Mouse (Mus musculus): Measurements from ENCODE around the gene Reep6. TPM values are rescaled to one million over a fixed set of nuclear protein-coding genes. Genes with fewer than 3 reads are reported as not detected.
A peak's percentile ranks its signal among the peaks of the same experiment; 100 is the strongest.
"Not testable (repeated sequence)": the region's sequence is repeated elsewhere in the genome, so short reads cannot be mapped to it uniquely, and the experiment has no call there.

Reep6 gene
- polyA plus RNA-seq, 1 experiment from 2014 or later: 3.4 TPM

GRCm38 (mm10) chr10:80339941-80340750 lies 10.4 kb downstream of the Reep6 start:
- no peak overlapping the region for H3K4me3 ChIP-seq

GRCm38 (mm10) chr10:80341026-80341425 lies 11.3 kb downstream of the Reep6 start:
- peaks cover 37% of the 10 kb centered on the region for H3K4me1 ChIP-seq
- 12% methylated on average over 21 of the region's 21 CpGs for WGBS
- H3K27me3 ChIP-seq (replicated peaks): peaks cover 65% of the 10 kb centered on the region
- H3K9me3 ChIP-seq: no peaks in the 10 kb centered on the region
- H3K27ac ChIP-seq: no peak overlapping the region
- H3K4me3 ChIP-seq: no peak overlapping the region
- no peak overlapping the region for H3K4me2 ChIP-seq (replicated peaks)
- no peak for ATAC-seq (ENCODE audit: low FRiP score, low read depth)
- H3K36me3 ChIP-seq: no peaks in the 10 kb centered on the region
- no peak overlapping the region for H3K9ac ChIP-seq

More at GRCm38 (mm10) chr10:80339941-80340750, 10.4 kb downstream of the Reep6 start:
- no peak for ATAC-seq (ENCODE audit: low FRiP score, low read depth)
- no peaks in the 10 kb centered on the region for H3K9me3 ChIP-seq
- H3K36me3 ChIP-seq: no peaks in the 10 kb centered on the region
- H3K27me3 ChIP-seq (replicated peaks): peaks cover 61% of the 10 kb centered on the region
- no peak overlapping the region for H3K27ac ChIP-seq
- peaks cover 35% of the 10 kb centered on the region for H3K4me1 ChIP-seq
- H3K4me2 ChIP-seq (replicated peaks): peak overlapping the region; percentile 36
- no peak overlapping the region for H3K9ac ChIP-seq
- WGBS: 23% methylated on average over 19 of the region's 19 CpGs

GRCm38 (mm10) chr10:80341491-80342304 lies 11.9 kb downstream of the Reep6 start:
- 2% methylated on average over 47 of the region's 47 CpGs for WGBS
- Histone ChIP-seq H3K4me2 (replicated peaks) (peak overlapping the region; percentile 61), H3K27ac (no peak overlapping the region), H3K9me3 (no peaks in the 10 kb centered on the region), H3K36me3 (no peaks in the 10 kb centered on the region), H3K27me3 (replicated peaks) (peaks cover 70% of the 10 kb centered on the region), H3K9ac (no peak overlapping the region), H3K4me1 (peaks cover 37% of the 10 kb centered on the region), H3K4me3 (0 out of 2 replicates have a peak overlapping the region, but pooled peaks have one; percentile 30)
- ATAC-seq (ENCODE audit: low FRiP score, low read depth): no peak

GRCm38 (mm10) chr10:80342305-80342748 lies 12.6 kb downstream of the Reep6 start:
- Histone ChIP-seq H3K9ac (no peak overlapping the region), H3K4me1 (peaks cover 37% of the 10 kb centered on the region), H3K4me2 (replicated peaks) (peak overlapping the region; percentile 61), H3K9me3 (no peaks in the 10 kb centered on the region), H3K4me3 (peak overlapping the region; percentile 30), H3K36me3 (no peaks in the 10 kb centered on the region), H3K27ac (no peak overlapping the region), H3K27me3 (replicated peaks) (peaks cover 74% of the 10 kb centered on the region)
- ATAC-seq (ENCODE audit: low FRiP score, low read depth): peak; percentile 10; the same call in 1 of the 2 replicates
- 2% methylated on average over 26 of the region's 26 CpGs for WGBS

GRCm38 (mm10) chr10:80342749-80343424 lies 13.1 kb downstream of the Reep6 start:
- H3K36me3 ChIP-seq: no peaks in the 10 kb centered on the region
- peak overlapping the region; percentile 30 for H3K4me3 ChIP-seq
- under 1% methylated on average over 32 of the region's 33 CpGs for WGBS
- peak overlapping the region; percentile 61 for H3K4me2 ChIP-seq (replicated peaks)
- H3K27ac ChIP-seq: no peak overlapping the region
- H3K4me1 ChIP-seq: peaks cover 39% of the 10 kb centered on the region
- no peak overlapping the region for H3K9ac ChIP-seq
- H3K9me3 ChIP-seq: no peaks in the 10 kb centered on the region
- peak; percentile 64 for ATAC-seq (ENCODE audit: low FRiP score, low read depth)
- H3K27me3 ChIP-seq (replicated peaks): peaks cover 80% of the 10 kb centered on the region

GRCm38 (mm10) chr10:80343425-80343895 lies 13.7 kb downstream of the Reep6 start:
- H3K9ac ChIP-seq: no peak overlapping the region
- WGBS: 26% methylated on average over 13 of the region's 13 CpGs
- ATAC-seq (ENCODE audit: low FRiP score, low read depth): peak; percentile 8; the same call in 1 of the 2 replicates

GRCm38 (mm10) chr10:80344131-80344661 lies 14.4 kb downstream of the Reep6 start:
- no peak for ATAC-seq (ENCODE audit: low FRiP score, low read depth)
- H3K27ac ChIP-seq: no peak overlapping the region
- no peak overlapping the region for H3K4me3 ChIP-seq
- H3K4me1 ChIP-seq: peaks cover 52% of the 10 kb centered on the region
- H3K9ac ChIP-seq: no peak overlapping the region
- H3K36me3 ChIP-seq: no peaks in the 10 kb centered on the region
- H3K4me2 ChIP-seq (replicated peaks): no peak overlapping the region
- H3K27me3 ChIP-seq (replicated peaks): peaks cover 93% of the 10 kb centered on the region
- no peaks in the 10 kb centered on the region for H3K9me3 ChIP-seq
- 35% methylated on average over 9 of the region's 9 CpGs for WGBS

More at GRCm38 (mm10) chr10:80343425-80343895, 13.7 kb downstream of the Reep6 start:
- Histone ChIP-seq H3K27me3 (replicated peaks) (peaks cover 85% of the 10 kb centered on the region), H3K36me3 (no peaks in the 10 kb centered on the region), H3K9me3 (no peaks in the 10 kb centered on the region), H3K4me1 (peaks cover 44% of the 10 kb centered on the region), H3K27ac (no peak overlapping the region), H3K4me3 (peak overlapping the region; percentile 30; the same call in 1 of the 2 replicates), H3K4me2 (replicated peaks) (peak overlapping the region; percentile 61)

- 3% methylated on average over 16 of the region's 16 CpGs for WGBS
- peaks cover 48% of the 10 kb centered on the region for H3K4me1 ChIP-seq
- 0 out of 2 replicates have a peak overlapping the region, but pooled peaks have one; percentile 16 for H3K4me2 ChIP-seq (replicated peaks)
- peaks cover 96% of the 10 kb centered on the region for H3K27me3 ChIP-seq (replicated peaks)
- no peak overlapping the region for H3K4me3 ChIP-seq
- no peak overlapping the region for H3K9ac ChIP-seq
- H3K9me3 ChIP-seq: no peaks in the 10 kb centered on the region
- no peaks in the 10 kb centered on the region for H3K36me3 ChIP-seq
- ATAC-seq (ENCODE audit: low FRiP score, low read depth): no peak
- no peak overlapping the region for H3K27ac ChIP-seq
Observed at GRCm38 (mm10) chr10:80345122-80345521, 15.4 kb downstream of the Reep6 start.

- not testable (repeated sequence) for H3K36me3 ChIP-seq; H3K9me3 ChIP-seq; H3K4me2 ChIP-seq (replicated peaks); H3K9ac ChIP-seq; ATAC-seq (ENCODE audit: low FRiP score, low read depth); H3K27ac ChIP-seq; H3K4me3 ChIP-seq
- Histone ChIP-seq H3K27me3 (replicated peaks) (peaks cover 96% of the 10 kb centered on the region), H3K4me1 (peaks cover 45% of the 10 kb centered on the region)
- WGBS: 75% methylated on average over 6 of the region's 6 CpGs
Observed at GRCm38 (mm10) chr10:80345929-80346328, 16.2 kb downstream of the Reep6 start.

GRCm38 (mm10) chr10:80347514-80347967 lies 17.8 kb downstream of the Reep6 start:
- no peak overlapping the region for H3K9ac ChIP-seq
- H3K4me3 ChIP-seq: no peak overlapping the region
- no peak for ATAC-seq (ENCODE audit: low FRiP score, low read depth)
- WGBS: 14% methylated on average over 17 of the region's 17 CpGs
- H3K27ac ChIP-seq: no peak overlapping the region
- H3K9me3 ChIP-seq: no peaks in the 10 kb centered on the region
- peaks cover 94% of the 10 kb centered on the region for H3K27me3 ChIP-seq (replicated peaks)
- H3K36me3 ChIP-seq: no peaks in the 10 kb centered on the region
- peaks cover 34% of the 10 kb centered on the region for H3K4me1 ChIP-seq
- H3K4me2 ChIP-seq (replicated peaks): peak overlapping the region; percentile 43

GRCm38 (mm10) chr10:80348244-80348781 lies 18.6 kb downstream of the Reep6 start, which contains the start of gene Adamtsl5:
Adamtsl5 (minus strand) TSS chr10:80348412.
- WGBS: 1% methylated on average over 42 of the region's 42 CpGs
- ATAC-seq (ENCODE audit: low FRiP score, low read depth): no peak; the same call in 1 of the 2 replicates

More at GRCm38 (mm10) chr10:80348244-80348781, 18.6 kb downstream of the Reep6 start, which contains the start of gene Adamtsl5:
- Histone ChIP-seq H3K36me3 (no peaks in the 10 kb centered on the region), H3K27ac (no peak within 1 kb of the TSS), H3K9ac (no peak within 1 kb of the TSS), H3K9me3 (no peaks in the 10 kb centered on the region), H3K4me1 (peaks cover 26% of the 10 kb centered on the region), H3K4me2 (replicated peaks) (peak within 1 kb of the TSS; percentile 43), H3K4me3 (peak within 1 kb of the TSS; percentile 16; the same call in 1 of the 2 replicates), H3K27me3 (replicated peaks) (peaks cover 94% of the 10 kb centered on the region)

Measured in neural tube, embryonic 12.5 days (tissue).